Mouse (Mus musculus) forebrain, embryonic 10.5 days (tissue): ENCODE measurements around the gene Cdk16. TPM values are rescaled to one million over a fixed set of nuclear protein-coding genes. Genes with fewer than 3 reads are reported as not detected.
A peak's percentile ranks its signal among the peaks of the same experiment; 100 is the strongest.

Experiments used
- DNase-seq: peaks from one replicate; pipeline ENCODE4 v3.0.0-alpha.2; 2017; ENCODE audit warnings: low spot score; ENCODE audit errors: extremely low spot score
- H3K27ac ChIP-seq: fragments of 300-500 bp; sonication (generic); 2 replicates; pipeline ENCODE4 v1.5.1; 2016; ENCODE audit warnings: mild to moderate bottlenecking
- H3K27me3 ChIP-seq: fragments of 300-500 bp; sonication (generic); 2 replicates; pipeline ENCODE4 v1.6.1; 2016; ENCODE audit warnings: mild to moderate bottlenecking; ENCODE audit not compliant: poor library complexity, severe bottlenecking
- H3K36me3 ChIP-seq: fragments of 300-500 bp; sonication (generic); replicated peaks from 2 replicates; pipeline ENCODE4 v1.6.1; 2016; ENCODE audit warnings: mild to moderate bottlenecking, moderate library complexity
- H3K4me1 ChIP-seq: fragments of 300-500 bp; sonication (generic); 2 replicates; pipeline ENCODE4 v1.6.1; 2016
- H3K4me3 ChIP-seq: fragments of 300-500 bp; sonication (generic); 2 replicates; pipeline ENCODE4 v1.5.1; 2016; ENCODE audit warnings: mild to moderate bottlenecking, moderate library complexity
- H3K9me3 ChIP-seq: fragments of 300-500 bp; sonication (generic); 2 replicates; pipeline ENCODE4 v1.6.1; 2016; ENCODE audit warnings: mild to moderate bottlenecking, moderate library complexity
- WGBS: fragments of 180-500 bp; shearing (Covaris S2); methylation state at CpG from one replicate; pipeline ENCODE4 v1.1.7; 2016; 5-methylcytosine and 5-hydroxymethylcytosine counted together
- polyA plus RNA-seq: library from polyadenylated mRNA; unstranded; fragments of >200 nt; fragmentation: Nextera tagmentation; extraction: Ambion mirVana; gene quantifications from 2 replicates; pipeline ENCODE4 v1.2.1, GENCODE M21; 2016

The Cdk16 gene
- polyA plus RNA-seq: 109 and 113 TPM in 2 replicates

- no peaks in the 10 kb centered on the region for H3K9me3 ChIP-seq
- no peaks in the 10 kb centered on the region for H3K27me3 ChIP-seq
- peaks cover 20% of the 10 kb centered on the region for H3K4me1 ChIP-seq
- peak; percentile 80 for DNase-seq
- peaks cover 31% of the 10 kb centered on the region for H3K36me3 ChIP-seq
- peak within 1 kb of the TSS; percentile 93 for H3K27ac ChIP-seq
- peak within 1 kb of the TSS; percentile 67 for H3K4me3 ChIP-seq
- WGBS: 16% methylated on average over 16 of the region's 16 CpGs
Measured at GRCm38 (mm10) chrX:20687519-20688067, at the start of gene Cdk16. Gene Cdk16 (plus strand): TSS chrX:20687954.

- no peak for DNase-seq
- WGBS: 91% methylated on average over 2 of the region's 2 CpGs
- Histone ChIP-seq H3K27me3 (no peaks in the 10 kb centered on the region), H3K36me3 (peaks cover 84% of the 10 kb centered on the region), H3K27ac (no peak overlapping the region), H3K4me3 (no peak overlapping the region), H3K9me3 (no peaks in the 10 kb centered on the region; the same call in 1 of the 2 replicates), H3K4me1 (no peaks in the 10 kb centered on the region)
Measured at GRCm38 (mm10) chrX:20638141-20638540, 49.6 kb upstream of the Cdk16 start.

GRCm38 (mm10) chrX:20644780-20645179 lies 43.0 kb upstream of the Cdk16 start:
- 89% methylated on average over 5 of the region's 5 CpGs for WGBS
- peaks cover 100% of the 10 kb centered on the region for H3K36me3 ChIP-seq

GRCm38 (mm10) chrX:20657593-20657992 lies 30.2 kb upstream of the Cdk16 start:
- H3K4me1 ChIP-seq: peaks cover 6% of the 10 kb centered on the region
- no peaks in the 10 kb centered on the region for H3K9me3 ChIP-seq
- WGBS: 32% methylated on average over 5 of the region's 5 CpGs
- no peaks in the 10 kb centered on the region for H3K27me3 ChIP-seq
- H3K4me3 ChIP-seq: peak overlapping the region; percentile 59
- DNase-seq: no peak
- no peak overlapping the region for H3K27ac ChIP-seq
- no peaks in the 10 kb centered on the region for H3K36me3 ChIP-seq

More at GRCm38 (mm10) chrX:20644780-20645179, 43.0 kb upstream of the Cdk16 start:
- Histone ChIP-seq H3K4me1 (no peaks in the 10 kb centered on the region), H3K27ac (no peak overlapping the region), H3K4me3 (no peak overlapping the region), H3K27me3 (no peaks in the 10 kb centered on the region), H3K9me3 (no peaks in the 10 kb centered on the region; the same call in 1 of the 2 replicates)
- DNase-seq: no peak

- peak; percentile 80 for DNase-seq
- Histone ChIP-seq H3K4me1 (peaks cover 6% of the 10 kb centered on the region), H3K9me3 (no peaks in the 10 kb centered on the region), H3K27me3 (no peaks in the 10 kb centered on the region), H3K27ac (peak within 1 kb of the TSS; percentile 79), H3K4me3 (peak within 1 kb of the TSS; percentile 59), H3K36me3 (no peaks in the 10 kb centered on the region)
- WGBS: 16% methylated on average over 27 of the region's 27 CpGs
Measured at GRCm38 (mm10) chrX:20658026-20658652, 29.6 kb upstream of the Cdk16 start, which contains the start of gene Uba1. Gene Uba1 (plus strand): TSS chrX:20658326.

- peaks cover 9% of the 10 kb centered on the region for H3K4me1 ChIP-seq
- peak overlapping the region; percentile 59 for H3K4me3 ChIP-seq
- 12% methylated on average over 24 of the region's 24 CpGs for WGBS
- no peaks in the 10 kb centered on the region for H3K36me3 ChIP-seq
- no peaks in the 10 kb centered on the region for H3K27me3 ChIP-seq
- DNase-seq: peak; percentile 15
- H3K9me3 ChIP-seq: no peaks in the 10 kb centered on the region
- H3K27ac ChIP-seq: peak overlapping the region; percentile 79
Measured at GRCm38 (mm10) chrX:20658891-20659406, 28.8 kb upstream of the Cdk16 start.

- Histone ChIP-seq H3K27ac (no peak overlapping the region), H3K4me3 (peak overlapping the region; percentile 66; the same call in 1 of the 2 replicates)
Measured at GRCm38 (mm10) chrX:20662317-20662715, 25.4 kb upstream of the Cdk16 start.

GRCm38 (mm10) chrX:20662716-20663443 lies 24.9 kb upstream of the Cdk16 start:
- Histone ChIP-seq H3K27ac (peak overlapping the region; percentile 90), H3K36me3 (peaks cover 33% of the 10 kb centered on the region), H3K27me3 (no peaks in the 10 kb centered on the region), H3K4me3 (peak overlapping the region; percentile 66), H3K4me1 (peaks cover 10% of the 10 kb centered on the region), H3K9me3 (no peaks in the 10 kb centered on the region)
- 14% methylated on average over 28 of the region's 28 CpGs for WGBS
- peak; percentile 80 for DNase-seq

More at GRCm38 (mm10) chrX:20662317-20662715, 25.4 kb upstream of the Cdk16 start:
- H3K36me3 ChIP-seq: peaks cover 27% of the 10 kb centered on the region
- no peak for DNase-seq
- H3K9me3 ChIP-seq: no peaks in the 10 kb centered on the region
- 26% methylated on average over 5 of the region's 5 CpGs for WGBS
- H3K4me1 ChIP-seq: peaks cover 10% of the 10 kb centered on the region
- no peaks in the 10 kb centered on the region for H3K27me3 ChIP-seq

- H3K36me3 ChIP-seq: peaks cover 38% of the 10 kb centered on the region
- peaks cover 10% of the 10 kb centered on the region for H3K4me1 ChIP-seq
- H3K4me3 ChIP-seq: peak overlapping the region; percentile 66
- no peak for DNase-seq
- H3K27ac ChIP-seq: peak overlapping the region; percentile 90
- no peaks in the 10 kb centered on the region for H3K9me3 ChIP-seq
- 19% methylated on average over 9 of the region's 9 CpGs for WGBS
- H3K27me3 ChIP-seq: no peaks in the 10 kb centered on the region
Measured at GRCm38 (mm10) chrX:20663444-20663790, 24.3 kb upstream of the Cdk16 start.

GRCm38 (mm10) chrX:20688068-20688547 lies 354 bp downstream of the Cdk16 start:
- Histone ChIP-seq H3K4me1 (peaks cover 20% of the 10 kb centered on the region), H3K4me3 (peak overlapping the region; percentile 67), H3K27me3 (no peaks in the 10 kb centered on the region), H3K36me3 (peaks cover 31% of the 10 kb centered on the region), H3K27ac (peak overlapping the region; percentile 93), H3K9me3 (no peaks in the 10 kb centered on the region)
- DNase-seq: peak; percentile 77
- WGBS: 13% methylated on average over 33 of the region's 33 CpGs

GRCm38 (mm10) chrX:20688615-20689014 lies 861 bp downstream of the Cdk16 start:
- Histone ChIP-seq H3K27me3 (no peaks in the 10 kb centered on the region), H3K4me1 (peaks cover 20% of the 10 kb centered on the region), H3K36me3 (peaks cover 31% of the 10 kb centered on the region), H3K27ac (peak overlapping the region; percentile 93), H3K9me3 (no peaks in the 10 kb centered on the region), H3K4me3 (peak overlapping the region; percentile 67)
- 18% methylated on average over 29 of the region's 35 CpGs for WGBS
- DNase-seq: peak; percentile 62

GRCm38 (mm10) chrX:20691566-20691965 lies 3.8 kb downstream of the Cdk16 start:
- WGBS: 77% methylated on average over 3 of the region's 3 CpGs
- DNase-seq: no peak
- Histone ChIP-seq H3K36me3 (peaks cover 53% of the 10 kb centered on the region), H3K27me3 (no peaks in the 10 kb centered on the region), H3K27ac (no peak overlapping the region), H3K9me3 (no peaks in the 10 kb centered on the region), H3K4me1 (peaks cover 19% of the 10 kb centered on the region), H3K4me3 (no peak overlapping the region)
